Mouse (Mus musculus) right cerebral cortex, postnatal 4 days (tissue): ENCODE measurements around the gene Fam178b.

Experiments used
- DNase-seq: peaks from one replicate; pipeline ENCODE4 v3.0.0-alpha.2; 2022

Gene Fam178b

GRCm38 (mm10) chr1:36512966-36513280, 170.1 kb downstream of the Fam178b start:
- no peak for DNase-seq
